Mouse (Mus musculus): Measurements from ENCODE around the gene Stk17b. TPM values are rescaled to one million over a fixed set of nuclear protein-coding genes. Genes with fewer than 3 reads are reported as not detected.

Stk17b gene
- polyA plus RNA-seq (2017; shearing (Covaris generic)): 403 TPM

GRCm38 (mm10) chr1:53784721-53785418 is at the start of gene Stk17b:
Gene Stk17b, minus strand, starts transcription at chr1:53785224.

GRCm38 (mm10) chr1:53706431-53707361 is 78.3 kb downstream of the Stk17b start, which contains the start of gene Dnah7a:
Gene Dnah7a, minus strand, starts transcription at chr1:53706784.

Other genes with a start within 250 kb of the Stk17b start
- 3.8 TPM for gene Dnah7a, start 78.4 kb downstream of the Stk17b start, polyA plus RNA-seq (2017; shearing (Covaris generic))

All from CD4-positive, CD25-positive, alpha-beta regulatory T cell (primary cell).